Mouse (Mus musculus) E14TG2a.4 (cell line): ENCODE results near the gene Orm1.
"Not testable (repeated sequence)": the region's sequence is repeated elsewhere in the genome, so short reads cannot be mapped to it uniquely, and the experiment has no call there.

ENCODE experiments used
- H3K27me3 ChIP-seq: 2 replicates; pipeline ENCODE4 v1.6.1; 2014; ENCODE audit warnings: low read length, control low read depth; ENCODE audit not compliant: insufficient read depth
- H3K36me3 ChIP-seq: 2 replicates; pipeline ENCODE4 v1.6.1; 2014; ENCODE audit warnings: low read length, control low read depth; ENCODE audit not compliant: insufficient read depth
- H3K4me1 ChIP-seq: replicated peaks from 2 replicates; pipeline ENCODE4 v1.6.1; 2014; ENCODE audit warnings: low read depth, low read length, control low read depth
- H3K4me3 ChIP-seq: replicated peaks from 2 replicates; pipeline ENCODE4 v1.5.1; 2014; ENCODE audit warnings: mild to moderate bottlenecking, low read length
- H3K9me3 ChIP-seq: 2 replicates; pipeline ENCODE4 v1.6.1; 2014; ENCODE audit warnings: low read length, control low read depth
- CTCF ChIP-seq: conservative IDR thresholded peaks from 2 replicates; pipeline ENCODE4 v1.5.1; 2014; ENCODE audit warnings: low read length
- NANOG ChIP-seq: IDR thresholded peaks from 2 replicates; pipeline ENCODE4 v1.6.1; 2014; ENCODE audit warnings: borderline replicate concordance, low read length, mixed read lengths
- POU5F1 ChIP-seq: IDR thresholded peaks from 2 replicates; pipeline ENCODE4 v1.6.1; 2014; ENCODE audit warnings: low read length, borderline replicate concordance

Orm1 gene

GRCm38 (mm10) chr4:63310247-63310855 lies 34.0 kb upstream of the Orm1 start:
- Histone ChIP-seq H3K4me3 (no peak overlapping the region), H3K4me1 (no peaks in the 10 kb centered on the region), H3K36me3 (no peaks in the 10 kb centered on the region), H3K9me3 (no peaks in the 10 kb centered on the region), H3K27me3 (peaks cover 11% of the 10 kb centered on the region; the same call in 1 of the 2 replicates)
- no peak for TF ChIP-seq NANOG
- no peak for TF ChIP-seq CTCF
- no peak for TF ChIP-seq POU5F1

- Histone ChIP-seq H3K9me3 (no peaks in the 10 kb centered on the region), H3K4me3 (no peak overlapping the region), H3K27me3 (peaks cover 22% of the 10 kb centered on the region; the same call in 1 of the 2 replicates), H3K4me1 (no peaks in the 10 kb centered on the region), H3K36me3 (no peaks in the 10 kb centered on the region)
- no peak for TF ChIP-seq NANOG
- TF ChIP-seq CTCF = no peak
- no peak for TF ChIP-seq POU5F1
These were observed 32.9 kb upstream of the Orm1 start for GRCm38 (mm10) chr4:63311426-63311825.

GRCm38 (mm10) chr4:63314063-63314462 lies 30.3 kb upstream of the Orm1 start:
- H3K27me3 ChIP-seq = peaks cover 28% of the 10 kb centered on the region; the same call in 1 of the 2 replicates
- H3K4me3 ChIP-seq = no peak overlapping the region
- no peaks in the 10 kb centered on the region for H3K4me1 ChIP-seq
- TF ChIP-seq POU5F1 = no peak
- no peak for TF ChIP-seq NANOG
- TF ChIP-seq CTCF = no peak
- H3K36me3 ChIP-seq = no peaks in the 10 kb centered on the region
- no peaks in the 10 kb centered on the region for H3K9me3 ChIP-seq

GRCm38 (mm10) chr4:63316076-63316746 lies 28.1 kb upstream of the Orm1 start:
- Histone ChIP-seq H3K4me3 (no peak overlapping the region), H3K4me1 (no peaks in the 10 kb centered on the region), H3K9me3 (no peaks in the 10 kb centered on the region), H3K27me3 (peaks cover 28% of the 10 kb centered on the region; the same call in 1 of the 2 replicates), H3K36me3 (no peaks in the 10 kb centered on the region)
- no peak for TF ChIP-seq NANOG
- TF ChIP-seq POU5F1 = no peak
- TF ChIP-seq CTCF = no peak

GRCm38 (mm10) chr4:63319566-63319965 lies 24.8 kb upstream of the Orm1 start:
- peak; percentile 52 for TF ChIP-seq CTCF
- peaks cover 21% of the 10 kb centered on the region; the same call in 1 of the 2 replicates for H3K27me3 ChIP-seq
- H3K36me3 ChIP-seq, H3K9me3 ChIP-seq, H3K4me3 ChIP-seq, H3K4me1 ChIP-seq: not testable (repeated sequence)

- H3K36me3 ChIP-seq = no peaks in the 10 kb centered on the region
- H3K4me3 ChIP-seq = no peak overlapping the region
- no peaks in the 10 kb centered on the region for H3K9me3 ChIP-seq
- no peaks in the 10 kb centered on the region for H3K4me1 ChIP-seq
- TF ChIP-seq CTCF (no peak), POU5F1 (no peak), NANOG (no peak)
- H3K27me3 ChIP-seq = no peaks in the 10 kb centered on the region
These were observed 21.0 kb upstream of the Orm1 start for GRCm38 (mm10) chr4:63323275-63323815.

GRCm38 (mm10) chr4:63333403-63333802 lies 11.0 kb upstream of the Orm1 start:
- Histone ChIP-seq H3K4me1 (no peaks in the 10 kb centered on the region), H3K27me3 (peaks cover 6% of the 10 kb centered on the region), H3K9me3 (peaks cover 9% of the 10 kb centered on the region), H3K4me3 (no peak overlapping the region), H3K36me3 (no peaks in the 10 kb centered on the region)
- TF ChIP-seq POU5F1 (no peak), NANOG (no peak), CTCF (no peak)

GRCm38 (mm10) chr4:63338414-63339076 lies 5.8 kb upstream of the Orm1 start:
- H3K36me3 ChIP-seq = no peaks in the 10 kb centered on the region
- no peak for TF ChIP-seq CTCF
- TF ChIP-seq NANOG = no peak
- no peak for TF ChIP-seq POU5F1
- no peaks in the 10 kb centered on the region for H3K27me3 ChIP-seq
- H3K4me1 ChIP-seq = no peaks in the 10 kb centered on the region; the same call in 1 of the 2 replicates
- no peak overlapping the region for H3K4me3 ChIP-seq
- peaks cover 13% of the 10 kb centered on the region for H3K9me3 ChIP-seq
